Comparison of ENCODE assay signal across 18 mouse cellular contexts in the genomic region with DNA sequence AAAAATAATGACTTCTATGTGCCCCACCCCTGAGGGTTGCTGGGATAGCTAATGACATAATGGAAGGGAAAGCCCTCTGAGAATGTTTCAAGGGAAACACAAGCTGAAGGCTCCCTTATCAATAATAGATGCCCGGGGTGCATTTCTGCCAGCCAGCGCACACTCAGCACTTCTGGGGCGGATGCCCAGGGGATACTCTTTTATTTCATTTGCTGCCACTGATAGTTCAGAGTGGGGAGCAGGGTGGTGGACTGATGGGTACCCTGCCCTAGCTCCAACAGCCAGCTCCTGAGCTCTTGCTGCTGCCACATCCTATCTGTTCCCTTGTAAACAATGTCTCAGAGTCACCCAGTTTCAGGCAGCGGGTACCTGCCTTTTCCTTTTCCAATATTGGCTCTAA.
"Had no signal": no experiment of that assay in that cellular context is flagged by ENCODE, and none has a peak within 500 bp of the region (broad histone marks: within the 10 kb centered on the region; RNA-seq: fewer than 3 reads in every experiment).

No protein-coding gene starts in this region.

- H3K27me3 ChIP-seq: liver, embryonic 13.5 days; midbrain, embryonic 12.5 days had no signal

- H3K4me3 ChIP-seq: layer of hippocampus, adult 2 months; left cerebral cortex, adult 2 months; liver, embryonic 13.5 days; midbrain, embryonic 12.5 days; neural tube, embryonic 12.5 days had no signal

- H3K4me2 ChIP-seq: liver, embryonic 13.5 days; lung, embryonic 14.5 days; midbrain, embryonic 12.5 days; neural tube, embryonic 12.5 days had no signal

- H3K4me1 ChIP-seq: midbrain, embryonic 12.5 days had no signal

- H3K36me3 ChIP-seq: liver, embryonic 13.5 days; midbrain, embryonic 12.5 days; neural tube, embryonic 12.5 days had no signal

- H3K9me3 ChIP-seq: liver, embryonic 13.5 days; midbrain, embryonic 12.5 days; neural tube, embryonic 12.5 days had no signal

- H3K9ac ChIP-seq: liver, embryonic 13.5 days; lung, embryonic 14.5 days; midbrain, embryonic 12.5 days; neural tube, embryonic 12.5 days had no signal

- H3K27ac ChIP-seq: kidney, postnatal 0 days; layer of hippocampus, adult 2 months; left cerebral cortex, adult 2 months; liver, embryonic 13.5 days; macrophage; midbrain, embryonic 12.5 days; neural tube, embryonic 12.5 days; stomach, postnatal 0 days had no signal

- ATAC-seq: intestine, postnatal 0 days; lung, postnatal 0 days had no signal

- DNase-seq: kidney, adult 2 months; kidney, postnatal 25 days; layer of hippocampus, adult 9-11 months; liver, embryonic 13.5 days; lung, embryonic 14.5 days; right cerebral cortex, postnatal 4 days; thymus, adult 2 months; thymus, postnatal 14 days; thymus, postnatal 4 days had no signal
